Mouse (Mus musculus): ENCODE measurements at regions not wholly inside any gene's neighbourhood (a gene's known extent, or its start where the extent isn't known, plus 50 kb on each side); places are given as distances from the start of the nearest gene placed in this dataset.

DNA sequence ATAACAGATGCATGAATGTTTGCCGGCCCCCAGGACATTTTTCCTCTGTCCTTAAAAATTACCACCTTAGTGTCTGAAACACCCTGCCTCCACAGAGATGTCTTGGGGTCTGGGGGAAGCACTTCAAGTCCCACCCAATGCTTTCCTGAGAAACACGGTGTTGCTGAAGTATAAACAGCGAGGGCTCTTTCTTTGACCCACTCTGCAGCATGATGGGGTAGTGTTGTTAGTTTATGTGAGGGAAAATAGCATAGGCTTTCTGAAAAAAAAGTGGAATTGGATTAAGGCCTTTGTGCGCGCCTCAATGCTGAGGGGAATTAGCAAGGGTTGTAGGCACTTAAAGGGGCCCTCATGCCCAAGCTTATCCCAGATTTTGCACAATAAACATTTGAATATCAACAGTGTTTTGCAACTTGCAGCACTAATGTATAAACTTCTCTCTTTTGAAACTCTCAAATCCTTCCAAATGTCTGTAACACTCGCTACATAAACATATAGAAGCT lies 201.8 kb downstream of the Nr2f2 start:
- TF ChIP-seq POLR2A (IDR thresholded peaks at IDR 0.05; ENCODE audit: low read depth, low read length) (no peak), CTCF (conservative IDR thresholded peaks at IDR 0.05; ENCODE audit: insufficient read depth, insufficient read length, low read depth, low read length) (no peak)
